11 mouse cellular contexts compared by ENCODE assay signal in genomic region chr6:87534855-87535575, GRCm38 (mm10). TPM values are rescaled to one million over a fixed set of nuclear protein-coding genes. Genes with fewer than 3 reads are reported as not detected.
A peak's percentile ranks its signal among the peaks of the same experiment; 100 is the strongest.
DNase-seq lines count a peak whose midpoint lies in the region; ATAC-seq lines count a peak whose summit lies in the region.
"Had no signal": no experiment of that assay in that cellular context is flagged by ENCODE, and none has a peak within 500 bp of the region (broad histone marks: within the 10 kb centered on the region; RNA-seq: fewer than 3 reads in every experiment).

No protein-coding gene starts in this region.

- H3K4me2 ChIP-seq in forebrain, embryonic 15.5 days (replicated peaks) = no peak overlapping the region
- H3K4me2 ChIP-seq: embryonic facial prominence, embryonic 15.5 days had no signal

- no peak overlapping the region for H3K9ac ChIP-seq in forebrain, embryonic 15.5 days (replicated peaks)
- H3K9ac ChIP-seq: embryonic facial prominence, embryonic 15.5 days had no signal

- no peaks in the 10 kb centered on the region for H3K4me1 ChIP-seq in brown adipose tissue, adult 24 weeks (ENCODE audit: control insufficient read depth, insufficient read depth, insufficient read length, low read length)
- H3K4me1 ChIP-seq in forebrain, embryonic 15.5 days = peaks cover 8% of the 10 kb centered on the region

- peak overlapping the region; percentile 77 for H3K27ac ChIP-seq in brown adipose tissue, adult 24 weeks (replicated peaks; ENCODE audit: low read depth, low read length)
- H3K27ac ChIP-seq in forebrain, embryonic 15.5 days (replicated peaks) = no peak overlapping the region
- H3K27ac ChIP-seq: embryonic facial prominence, embryonic 15.5 days had no signal

- peak; percentile 52 for ATAC-seq in megakaryocyte-erythroid progenitor cell, adult 5-6 weeks (replicated peaks; ENCODE audit: low FRiP score, low TSS enrichment, poor library complexity, severe bottlenecking)
- no peak for ATAC-seq in forebrain, embryonic 15.5 days (replicated peaks)

- H3K27me3 ChIP-seq in forebrain, embryonic 15.5 days = no peaks in the 10 kb centered on the region
- H3K27me3 ChIP-seq: embryonic facial prominence, embryonic 15.5 days had no signal

- 86% methylated on average over 9 of the region's 9 CpGs for WGBS in forebrain, embryonic 15.5 days

- no peaks in the 10 kb centered on the region for H3K9me3 ChIP-seq in forebrain, embryonic 15.5 days
- H3K9me3 ChIP-seq: embryonic facial prominence, embryonic 15.5 days had no signal

- H3K4me3 ChIP-seq in brown adipose tissue, adult 24 weeks (ENCODE audit: insufficient read depth, low read depth, low read length) = no peak overlapping the region
- no peak overlapping the region for H3K4me3 ChIP-seq in forebrain, embryonic 15.5 days
- H3K4me3 ChIP-seq: embryonic facial prominence, embryonic 15.5 days had no signal

- no peaks in the 10 kb centered on the region for H3K36me3 ChIP-seq in forebrain, embryonic 15.5 days
- H3K36me3 ChIP-seq: embryonic facial prominence, embryonic 15.5 days had no signal

- DNase-seq in 3T3-L1 (ENCODE audit: low read depth, low spot score) (peak; percentile 34), 416B (ENCODE audit: low read depth) (peak; percentile 60)
- DNase-seq in embryo, embryonic 11 days = no peak
- DNase-seq in right cerebral cortex, postnatal 10 days (ENCODE audit: low spot score in 2 of 2) = no peak
- no peak for DNase-seq in right cerebral cortex, postnatal 36 days (ENCODE audit: low spot score in 2 of 2)
- DNase-seq: gastrocnemius, postnatal 10 days; right cerebral cortex, postnatal 4 days had no signal

RNA-seq across cellular contexts. Expression of gene Arhgap25, which starts 2.0 kb away (rescaled TPM):
- 1.5 and 2.3 TPM in 2 replicates for polyA plus RNA-seq in brown adipose tissue, adult 24 weeks (2012; ENCODE audit: insufficient read depth, insufficient read length, missing spikeins)
- total RNA-seq in megakaryocyte-erythroid progenitor cell, adult 5-6 weeks (2014; fragmentation: Nextera tagmentation) = 4.4 and 6.9 TPM in 2 replicates
- 8.5 and 9.0 TPM in 2 replicates for total RNA-seq in megakaryocyte-erythroid progenitor cell, adult 5-6 weeks (2017)
- 1.5 and 1.8 TPM in 2 replicates for polyA plus RNA-seq in forebrain, embryonic 15.5 days (2015; fragmentation: Nextera tagmentation; extraction: Ambion mirVana)

RNA-seq across cellular contexts. Expression of gene Prokr1, which starts 55.5 kb away (rescaled TPM):
- polyA plus RNA-seq in brown adipose tissue, adult 24 weeks (2012; ENCODE audit: insufficient read depth, insufficient read length, missing spikeins) = 0.24 TPM in 1 of 2 replicates, not detected in the other
- 0.27 and 2.0 TPM in 2 replicates for total RNA-seq in megakaryocyte-erythroid progenitor cell, adult 5-6 weeks (2014; fragmentation: Nextera tagmentation)
- 0.85 and 1.4 TPM in 2 replicates for total RNA-seq in megakaryocyte-erythroid progenitor cell, adult 5-6 weeks (2017)
- polyA plus RNA-seq in forebrain, embryonic 15.5 days (2015; fragmentation: Nextera tagmentation; extraction: Ambion mirVana) = 3.2 and 3.9 TPM in 2 replicates

Comparison
In these comparisons a context has a peak if more than half of its experiments do, and no peak if none do; other contexts are left out.
1. DNase-seq: peak in 3T3-L1 (single experiment) and 416B (single experiment); none in embryo, embryonic 11 days (single experiment), right cerebral cortex, postnatal 10 days (0 of 2) and right cerebral cortex, postnatal 36 days (0 of 2).